Mouse (Mus musculus): ENCODE data around the gene Dnal1. TPM values are rescaled to one million over a fixed set of nuclear protein-coding genes. Genes with fewer than 3 reads are reported as not detected.

The Dnal1 gene
- polyA plus RNA-seq, 1 experiment = not detected

DNA sequence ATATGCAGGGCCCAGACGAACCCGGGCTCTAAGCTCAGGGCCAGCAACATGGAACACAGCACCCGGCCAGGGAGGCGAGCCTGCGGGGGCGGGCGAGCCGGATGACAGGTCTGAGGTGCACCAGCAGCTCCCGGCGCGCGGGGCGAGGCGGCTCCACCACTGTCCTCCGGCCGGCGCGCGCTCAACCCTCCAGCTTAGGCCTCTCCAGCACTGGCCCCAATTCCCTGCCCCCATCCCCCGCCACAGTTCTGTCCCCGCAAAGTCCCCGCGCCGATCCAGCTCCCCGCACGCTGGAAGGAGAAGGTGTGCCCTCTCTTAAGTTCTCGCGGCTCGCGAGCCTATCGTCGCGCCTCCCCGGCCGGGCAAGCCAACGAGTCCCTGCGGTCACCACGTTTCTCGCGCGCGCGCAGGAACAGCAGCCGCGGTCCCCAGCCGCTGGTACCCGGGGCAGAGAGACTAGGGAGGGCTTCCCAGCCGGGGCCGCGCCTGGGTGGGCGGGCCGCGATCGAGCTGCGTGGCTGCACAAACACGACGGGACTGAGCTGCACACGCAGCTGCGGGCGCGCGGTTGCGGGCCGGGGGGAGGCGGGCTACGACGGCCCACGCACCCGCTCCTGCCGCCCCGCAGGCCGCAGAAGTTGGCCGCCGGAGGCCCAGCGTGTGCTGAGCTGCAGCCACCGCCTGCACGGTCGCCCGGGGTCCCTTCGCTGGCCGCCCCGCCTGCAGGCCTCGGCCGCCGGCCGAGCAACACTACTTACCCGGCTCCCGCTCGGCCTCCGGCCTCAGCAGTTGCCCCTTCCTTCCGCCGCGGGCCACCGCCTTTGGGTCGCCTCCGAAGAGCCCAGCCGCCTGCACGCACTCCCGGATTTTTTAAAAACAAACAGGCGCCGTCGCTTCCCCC, 78.8 kb downstream of the Dnal1 start:
- Histone ChIP-seq H3K4me3 (replicated peaks) (peak overlapping the region; percentile 88), H3K9me3 (ENCODE audit: control insufficient read depth, low read length) (no peaks in the 10 kb centered on the region), H3K36me3 (ENCODE audit: control insufficient read depth) (peaks cover 53% of the 10 kb centered on the region), H3K27me3 (ENCODE audit: control insufficient read depth) (no peaks in the 10 kb centered on the region), H3K4me1 (ENCODE audit: control insufficient read depth) (peaks cover 89% of the 10 kb centered on the region)
- no peak for TF ChIP-seq TAL1 (IDR thresholded peaks at IDR 0.05; ENCODE audit: low read length)
- TF ChIP-seq GATA1 (IDR thresholded peaks at IDR 0.05; ENCODE audit: low read length) = no peak

DNA sequence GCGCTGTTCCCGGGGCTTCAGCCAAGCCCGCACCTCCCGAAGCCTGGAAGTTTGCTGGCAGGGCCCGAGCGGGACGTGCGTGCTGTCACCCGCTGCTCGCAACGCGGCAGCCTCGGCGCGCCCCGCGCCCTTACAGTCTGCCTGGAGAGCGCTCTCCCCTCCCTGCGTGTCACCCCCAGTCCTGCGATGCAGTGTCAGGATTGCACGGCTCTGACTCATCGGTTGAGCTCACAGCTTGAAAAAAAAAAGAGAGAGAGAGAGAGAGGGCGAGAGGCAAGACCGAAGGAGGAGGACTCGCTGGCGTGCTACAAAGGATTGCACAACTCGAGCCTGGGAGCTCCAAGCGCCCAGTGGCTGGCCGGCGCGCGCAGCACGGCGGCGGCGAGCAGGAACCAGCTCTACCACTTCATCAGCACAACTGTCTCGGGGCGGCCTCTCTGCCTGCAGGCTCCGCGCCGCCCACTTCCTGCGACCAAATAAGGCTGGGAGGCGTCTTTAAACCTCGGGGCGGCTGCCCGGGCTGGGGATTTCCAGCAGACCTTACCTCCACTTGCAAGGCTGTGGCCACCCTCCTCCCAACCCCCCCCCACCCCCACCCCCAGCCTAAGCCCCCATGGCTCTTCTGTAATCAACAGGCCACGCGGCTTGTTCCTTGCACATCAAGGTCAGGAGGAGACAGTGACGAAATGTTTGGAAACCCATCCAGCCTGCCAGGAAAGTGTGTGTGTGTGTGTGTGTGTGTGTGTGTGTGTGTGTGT, 79.7 kb downstream of the Dnal1 start:
- Histone ChIP-seq H3K9me3 (ENCODE audit: control insufficient read depth, low read length) (no peaks in the 10 kb centered on the region), H3K36me3 (ENCODE audit: control insufficient read depth) (peaks cover 46% of the 10 kb centered on the region), H3K27me3 (ENCODE audit: control insufficient read depth) (no peaks in the 10 kb centered on the region), H3K4me3 (replicated peaks) (peak overlapping the region; percentile 88), H3K4me1 (ENCODE audit: control insufficient read depth) (peaks cover 84% of the 10 kb centered on the region)
- TF ChIP-seq GATA1 (IDR thresholded peaks at IDR 0.05; ENCODE audit: low read length) = no peak
- TF ChIP-seq TAL1 (IDR thresholded peaks at IDR 0.05; ENCODE audit: low read length) = no peak

GRCm38 (mm10) chr12:84194400-84195109, 80.4 kb downstream of the Dnal1 start:
- no peaks in the 10 kb centered on the region for H3K27me3 ChIP-seq (ENCODE audit: control insufficient read depth)
- no peak for TF ChIP-seq TAL1 (IDR thresholded peaks at IDR 0.05; ENCODE audit: low read length)
- no peak for TF ChIP-seq GATA1 (IDR thresholded peaks at IDR 0.05; ENCODE audit: low read length)
- H3K4me3 ChIP-seq (replicated peaks) = peak overlapping the region; percentile 88
- no peaks in the 10 kb centered on the region for H3K9me3 ChIP-seq (ENCODE audit: control insufficient read depth, low read length)
- H3K36me3 ChIP-seq (ENCODE audit: control insufficient read depth) = peaks cover 44% of the 10 kb centered on the region
- peaks cover 81% of the 10 kb centered on the region for H3K4me1 ChIP-seq (ENCODE audit: control insufficient read depth)

- Histone ChIP-seq H3K27me3 (ENCODE audit: control insufficient read depth) (no peaks in the 10 kb centered on the region), H3K4me3 (replicated peaks) (peak overlapping the region; percentile 88), H3K9me3 (ENCODE audit: control insufficient read depth, low read length) (no peaks in the 10 kb centered on the region), H3K4me1 (ENCODE audit: control insufficient read depth) (peaks cover 79% of the 10 kb centered on the region), H3K36me3 (ENCODE audit: control insufficient read depth) (peaks cover 42% of the 10 kb centered on the region)
- no peak for TF ChIP-seq GATA1 (IDR thresholded peaks at IDR 0.05; ENCODE audit: low read length)
- TF ChIP-seq TAL1 (IDR thresholded peaks at IDR 0.05; ENCODE audit: low read length) = no peak
These were observed 81.0 kb downstream of the Dnal1 start for GRCm38 (mm10) chr12:84195195-84195594.

Other genes with a start within 250 kb of the Dnal1 start
- 0.85 and 0.86 TPM in 2 replicates for gene Numb, start 192.4 kb upstream of the Dnal1 start, polyA plus RNA-seq (2012)
- 0.49 and 0.98 TPM in 2 replicates for gene Riox1, start 163.8 kb upstream of the Dnal1 start, polyA plus RNA-seq (2012)
- gene Heatr4, start 129.5 kb upstream of the Dnal1 start, polyA plus RNA-seq (2012) = not detected in 2 replicates
- gene Acot2, start 126.5 kb upstream of the Dnal1 start, polyA plus RNA-seq (2012) = 0.05 TPM in 1 of 2 replicates, not detected in the other
- 0.01 and 0.05 TPM in 2 replicates for gene Acot1, start 104.9 kb upstream of the Dnal1 start, polyA plus RNA-seq (2012)
- gene Acot4, start 76.0 kb upstream of the Dnal1 start, polyA plus RNA-seq (2012) = 0.01 and 0.06 TPM in 2 replicates
- gene Gm49366, start 75.4 kb upstream of the Dnal1 start, polyA plus RNA-seq (2012) = not detected in 2 replicates
- gene Acot3, start 62.2 kb upstream of the Dnal1 start, polyA plus RNA-seq (2012) = 0.02 and 0.05 TPM in 2 replicates
- gene Acot5, start 45.0 kb upstream of the Dnal1 start, polyA plus RNA-seq (2012) = not detected in 2 replicates
- not detected in 2 replicates for gene Acot6, start 13.7 kb upstream of the Dnal1 start, polyA plus RNA-seq (2012)
- 0.02 and 0.03 TPM in 2 replicates for gene Pnma1, start 34.1 kb downstream of the Dnal1 start, polyA plus RNA-seq (2012)
- 2.1 and 2.8 TPM in 2 replicates for gene Elmsan1, start 104.5 kb downstream of the Dnal1 start, polyA plus RNA-seq (2012)
- 0.32 TPM in 2 replicates for gene Ptgr2, start 170.9 kb downstream of the Dnal1 start, polyA plus RNA-seq (2012)
- gene Zfp410, start 202.5 kb downstream of the Dnal1 start, polyA plus RNA-seq (2012) = 0.24 and 0.37 TPM in 2 replicates
- 0.84 and 1.3 TPM in 2 replicates for gene Coq6, start 247.3 kb downstream of the Dnal1 start, polyA plus RNA-seq (2012)
- 0.03 and 0.10 TPM in 2 replicates for gene Fam161b, start 247.5 kb downstream of the Dnal1 start, polyA plus RNA-seq (2012)

All from erythroblast, embryonic 14.5 days (primary cell).